Mouse (Mus musculus): ENCODE measurements around the gene Rfxank.

Rfxank gene

DNA sequence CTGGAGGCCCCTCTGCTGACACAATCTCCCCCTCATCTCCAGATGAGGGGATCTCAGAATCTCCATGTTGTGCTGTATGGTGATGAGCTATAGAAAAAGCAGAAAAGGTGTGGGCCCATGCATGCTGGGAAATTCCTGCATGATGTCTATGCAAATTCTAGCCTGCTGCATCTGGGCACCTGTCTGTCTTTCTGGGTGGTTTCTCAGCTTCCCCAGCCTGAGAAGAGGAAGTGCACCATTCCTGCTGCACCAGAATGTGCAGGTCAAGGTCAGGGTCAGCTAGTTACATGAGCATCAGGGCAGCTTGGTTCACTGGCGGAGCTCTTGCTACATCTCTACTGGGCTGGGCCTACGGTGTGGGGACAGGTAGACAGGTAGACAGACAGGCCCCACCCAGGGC is 28.5 kb downstream of the Rfxank start:
- DNase-seq (ENCODE audit: low spot score in 2 of 2): no peak

DNA sequence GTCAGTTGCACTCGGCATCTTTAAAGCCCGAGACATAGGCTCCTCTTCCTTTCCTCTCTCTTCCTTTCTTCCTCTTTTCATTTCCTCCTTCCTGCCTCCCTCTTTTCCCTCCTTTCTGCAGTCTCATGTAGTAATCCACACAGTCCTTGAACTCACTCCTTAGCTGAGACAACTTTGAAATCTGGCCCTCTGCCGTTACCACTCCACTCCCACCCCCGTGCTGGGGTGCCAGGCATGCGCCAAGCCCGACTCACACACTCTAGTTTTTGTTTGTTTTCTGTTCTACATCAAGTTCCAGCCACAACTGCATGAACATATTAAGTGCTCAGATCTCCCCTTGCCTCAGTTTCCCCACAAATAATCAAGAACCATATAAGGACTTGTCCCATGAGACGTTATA is 34.0 kb downstream of the Rfxank start:
- no peak for DNase-seq (ENCODE audit: low spot score in 2 of 2)

DNA sequence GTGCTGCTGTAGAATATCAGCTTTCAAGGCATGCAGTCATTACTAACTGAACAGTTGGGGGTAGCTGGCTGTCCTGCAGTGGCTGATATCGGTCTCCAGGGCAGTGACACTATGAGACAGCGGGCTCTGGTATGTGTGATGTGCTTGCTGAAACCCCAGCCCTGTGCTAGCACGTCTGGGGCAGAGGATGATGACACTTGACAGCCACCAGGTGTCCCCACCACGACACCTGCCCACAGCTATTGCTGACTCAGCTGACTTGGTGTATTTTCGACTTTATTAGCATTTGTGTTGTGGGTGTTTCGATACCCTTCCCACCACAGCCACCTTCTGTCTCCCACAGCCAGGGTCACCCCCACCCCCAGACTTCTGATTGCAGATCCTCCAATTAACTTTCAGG is 34.4 kb downstream of the Rfxank start:
- DNase-seq (ENCODE audit: low spot score in 2 of 2): peak; percentile 51 to 52

DNA sequence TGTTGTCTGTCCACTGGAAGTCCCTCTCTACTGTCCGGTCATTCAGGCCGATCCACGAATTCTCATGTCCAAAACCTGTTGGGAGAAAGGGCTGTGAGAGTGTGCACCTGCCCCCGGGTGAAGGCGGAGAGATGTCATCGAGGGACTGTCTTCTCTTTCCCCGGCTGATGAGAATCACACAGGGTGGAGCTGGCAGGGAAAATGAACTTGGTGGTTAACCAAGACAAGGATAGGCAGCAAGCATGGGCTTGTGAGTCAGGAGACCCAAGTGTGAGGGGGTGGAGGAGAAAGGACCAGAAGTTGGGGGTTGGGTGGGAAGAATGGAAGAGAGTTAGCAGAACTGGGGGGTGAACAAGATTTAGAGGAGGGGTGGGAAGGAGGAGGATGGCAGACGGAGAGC is 38.7 kb downstream of the Rfxank start:
- DNase-seq (ENCODE audit: low spot score in 2 of 2): no peak

- no peak for DNase-seq (ENCODE audit: low spot score in 2 of 2)
Measured at GRCm38 (mm10) chr8:70099276-70099675, 39.7 kb downstream of the Rfxank start.

GRCm38 (mm10) chr8:70092786-70093185 is 46.2 kb downstream of the Rfxank start:
- DNase-seq (ENCODE audit: low spot score in 2 of 2): no peak

DNA sequence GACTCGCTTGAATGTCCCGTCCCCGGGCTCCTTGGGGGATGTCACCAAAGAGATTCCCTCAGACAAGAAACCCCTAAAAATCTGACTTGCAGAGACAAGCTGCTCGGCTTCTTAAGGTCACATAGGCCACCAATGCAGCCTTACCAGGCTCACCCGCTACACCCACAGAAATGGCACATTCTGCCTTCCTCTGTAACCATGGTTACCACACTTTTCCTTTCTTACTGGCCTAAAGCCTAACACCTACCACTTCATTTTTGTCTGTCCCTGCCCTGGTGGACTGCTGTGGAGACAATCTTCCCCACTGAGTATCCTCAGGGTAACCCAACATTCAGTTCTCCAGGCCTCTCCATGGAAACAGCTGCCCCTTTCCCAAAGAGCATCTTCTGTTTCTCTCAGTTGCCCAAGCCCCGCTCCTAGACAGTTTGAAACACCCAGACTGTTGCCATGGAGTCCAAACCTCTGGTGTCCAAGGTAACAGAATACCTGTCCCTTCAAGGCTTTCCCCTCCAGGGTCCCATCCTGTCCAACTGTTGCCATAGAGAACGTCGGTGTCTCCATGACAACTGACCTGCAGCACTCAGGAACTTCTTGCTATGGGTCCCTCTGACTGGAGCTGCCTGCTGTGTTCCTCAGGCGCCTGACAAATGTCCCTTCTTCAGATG is 49.5 kb downstream of the Rfxank start:
- peak in 1 of 2 experiments; percentile 57 for DNase-seq (ENCODE audit: low spot score in 2 of 2)

- peak; percentile 81 for DNase-seq (ENCODE audit: low spot score in 2 of 2)
Measured at GRCm38 (mm10) chr8:70087836-70088650, 50.9 kb downstream of the Rfxank start.

- DNase-seq (ENCODE audit: low spot score in 2 of 2): no peak
Measured at GRCm38 (mm10) chr8:70087237-70087636, 51.7 kb downstream of the Rfxank start.

GRCm38 (mm10) chr8:70086151-70086550 is 52.8 kb downstream of the Rfxank start:
- no peak for DNase-seq (ENCODE audit: low spot score in 2 of 2)

GRCm38 (mm10) chr8:70084191-70085065 is 54.5 kb downstream of the Rfxank start:
- peak in 1 of 2 experiments; percentile 43 for DNase-seq (ENCODE audit: low spot score in 2 of 2)

DNA sequence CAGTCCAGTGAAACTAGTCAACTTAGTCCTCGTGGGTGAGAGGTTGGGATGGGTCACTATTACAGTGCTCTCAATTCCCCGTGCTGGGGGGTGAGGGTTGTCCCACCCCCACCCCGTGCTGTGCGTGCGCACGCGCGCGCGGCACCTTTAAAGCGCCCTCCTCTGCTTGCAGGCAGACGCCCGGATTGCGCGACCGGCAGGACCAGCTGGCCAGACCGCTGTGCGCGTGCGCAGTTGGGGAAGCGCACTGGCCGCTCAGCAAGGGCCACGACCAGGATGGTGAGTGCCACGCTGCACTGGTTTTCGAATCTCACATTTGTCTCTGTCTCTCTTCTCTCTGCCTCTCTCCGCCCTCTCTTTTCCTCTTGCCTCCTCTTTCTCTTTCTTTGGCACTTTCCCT is 55.7 kb downstream of the Rfxank start, which contains the start of gene Hapln4:
Gene Hapln4 (plus strand): TSS at position 173 of the 400 bp plus-strand sequence.
- DNase-seq (ENCODE audit: low spot score in 2 of 2): peak in 1 of 2 experiments; percentile 58

DNA sequence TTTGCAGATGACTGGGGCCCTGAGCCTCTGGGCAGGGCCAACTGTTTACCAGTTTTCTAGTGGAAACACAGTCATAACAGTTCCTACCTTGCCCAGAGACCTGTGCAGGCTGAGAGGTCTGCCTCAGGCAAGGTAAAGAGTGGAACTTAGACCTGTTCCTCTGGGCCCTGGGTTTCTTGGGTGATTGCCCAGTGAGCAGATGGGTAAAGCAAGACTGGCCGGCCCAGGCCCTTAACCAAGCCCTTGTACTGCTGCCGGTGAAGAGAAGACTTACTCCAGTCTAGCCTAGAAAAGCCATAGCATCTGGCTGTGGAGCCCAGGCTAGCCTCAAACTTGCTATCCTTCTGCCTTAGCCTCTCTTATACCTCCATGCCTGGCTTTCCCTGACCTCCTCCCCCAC is 57.0 kb downstream of the Rfxank start:
- DNase-seq (ENCODE audit: low spot score in 2 of 2): no peak
